Mouse (Mus musculus): Measurements from ENCODE around the gene Atp6v0e2. TPM values are rescaled to one million over a fixed set of nuclear protein-coding genes. Genes with fewer than 3 reads are reported as not detected.

Gene Atp6v0e2
- polyA plus RNA-seq, 2 experiments, result 0.75 to 0.81 TPM

DNA sequence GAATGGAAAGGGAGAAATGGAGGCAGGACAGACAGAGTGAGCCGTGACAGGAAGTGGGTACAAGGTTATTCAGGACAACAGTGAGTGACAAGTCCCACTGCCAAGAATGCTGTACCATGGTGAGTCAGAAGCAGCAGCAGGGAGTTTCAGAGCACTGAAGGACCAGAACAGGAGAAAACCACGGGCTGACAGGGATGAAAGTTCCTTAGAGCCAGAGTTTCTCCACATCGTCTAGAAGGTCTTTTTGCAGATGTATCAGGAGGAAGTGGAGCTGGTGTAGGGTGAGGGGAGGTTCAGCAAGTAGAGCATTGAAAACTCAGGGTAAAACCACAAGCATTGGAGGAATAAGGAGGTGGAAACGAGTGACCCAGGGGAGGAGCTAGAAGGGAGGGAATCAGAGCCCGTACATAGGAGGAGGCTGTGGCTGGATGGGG lies 41.8 kb downstream of the Atp6v0e2 start:
- no peak overlapping the region for H3K27ac ChIP-seq
- no peaks in the 10 kb centered on the region; a peak in 1 of 4 replicates for H3K4me1 ChIP-seq (replicated peaks; ENCODE audit: control insufficient read depth in 2 of 2, insufficient read depth in 2 of 2, low read length in 1 of 2)
- no peaks in the 10 kb centered on the region for H3K36me3 ChIP-seq (replicated peaks; ENCODE audit: control insufficient read depth, insufficient read depth, low read depth)
- H3K9me3 ChIP-seq (ENCODE audit: control insufficient read depth, low read length), result no peaks in the 10 kb centered on the region
- no peak for TF ChIP-seq EP300 (IDR thresholded peaks at IDR 0.05; ENCODE audit: low read depth)
- TF ChIP-seq CTCF (IDR thresholded peaks at IDR 0.05; ENCODE audit: low read depth), result no peak
- WGBS (ENCODE audit: insufficient replicate concordance), result 3% methylated on average over 5 of the region's 5 CpGs
- no peak overlapping the region for H3K4me2 ChIP-seq (ENCODE audit: low read depth)
- no peak overlapping the region for H3K9ac ChIP-seq (replicated peaks)
- no peak overlapping the region for H3K4me3 ChIP-seq (ENCODE audit: insufficient read depth in 1 of 2, low read depth in 2 of 2, low read length in 2 of 2)
- DNase-seq (ENCODE audit: low read depth in 3 of 3, low spot score in 3 of 3), result no peak
- no peak for ATAC-seq (ENCODE audit: insufficient read depth)
- no peaks in the 10 kb centered on the region for H3K27me3 ChIP-seq (ENCODE audit: control insufficient read depth, insufficient read depth, low read length)

DNA sequence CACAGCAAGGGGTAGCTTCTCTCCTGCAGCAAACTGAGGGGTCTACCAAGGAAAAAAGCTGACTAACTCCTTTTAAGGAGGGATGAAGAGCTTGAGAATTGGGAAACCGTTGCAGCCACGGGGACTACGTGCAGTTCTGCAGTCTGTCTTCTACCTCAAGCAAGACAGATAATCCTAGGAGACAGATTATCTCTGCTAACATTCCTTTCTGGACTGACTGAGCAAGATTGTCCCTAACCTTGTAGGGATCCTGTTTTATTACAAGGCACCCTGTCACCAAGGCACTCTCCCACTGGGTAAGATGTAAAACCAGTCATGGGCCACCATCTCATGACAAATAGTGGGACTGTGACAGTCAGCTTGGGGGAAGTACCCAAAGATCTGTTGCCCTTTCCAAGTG lies 43.8 kb downstream of the Atp6v0e2 start:
- H3K9me3 ChIP-seq (ENCODE audit: control insufficient read depth, low read length), result no peaks in the 10 kb centered on the region
- H3K27me3 ChIP-seq (ENCODE audit: control insufficient read depth, insufficient read depth, low read length), result no peaks in the 10 kb centered on the region
- no peak overlapping the region for H3K4me3 ChIP-seq (ENCODE audit: insufficient read depth in 1 of 2, low read depth in 2 of 2, low read length in 2 of 2)
- H3K9ac ChIP-seq (replicated peaks), result no peak overlapping the region
- H3K27ac ChIP-seq, result no peak overlapping the region
- 40% methylated on average over 3 of the region's 3 CpGs for WGBS (ENCODE audit: insufficient replicate concordance)
- no peak overlapping the region for H3K4me2 ChIP-seq (ENCODE audit: low read depth)
- no peaks in the 10 kb centered on the region for H3K36me3 ChIP-seq (replicated peaks; ENCODE audit: control insufficient read depth, insufficient read depth, low read depth)
- H3K4me1 ChIP-seq (replicated peaks; ENCODE audit: control insufficient read depth in 2 of 2, insufficient read depth in 2 of 2, low read length in 1 of 2), result no peaks in the 10 kb centered on the region; a peak in 1 of 4 replicates
- TF ChIP-seq CTCF (IDR thresholded peaks at IDR 0.05; ENCODE audit: low read depth) (no peak), EP300 (IDR thresholded peaks at IDR 0.05; ENCODE audit: low read depth) (no peak)
- no peak for ATAC-seq (ENCODE audit: insufficient read depth)
- DNase-seq (ENCODE audit: low read depth in 3 of 3, low spot score in 3 of 3), result no peak

DNA sequence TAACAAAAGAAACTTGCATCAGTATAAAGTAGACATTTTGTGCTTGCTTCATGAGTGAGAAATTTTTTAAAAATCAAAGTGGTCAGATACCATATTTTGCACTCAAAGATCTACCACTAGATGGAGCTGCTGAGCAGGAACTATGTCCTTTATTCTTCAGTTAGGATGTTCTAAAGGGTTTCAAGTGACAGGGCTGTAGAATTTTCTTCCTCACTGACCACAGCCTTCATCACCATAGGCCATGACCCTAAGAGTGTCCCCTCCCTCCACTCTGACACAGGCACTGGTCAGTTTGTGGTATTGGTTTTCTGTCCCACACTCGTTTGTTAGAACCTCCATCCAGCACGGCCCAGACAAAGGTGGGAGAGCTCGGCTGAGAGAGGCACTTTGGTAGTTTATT lies 44.6 kb downstream of the Atp6v0e2 start:
- Histone ChIP-seq H3K27me3 (ENCODE audit: control insufficient read depth, insufficient read depth, low read length) (no peaks in the 10 kb centered on the region), H3K9ac (replicated peaks) (no peak overlapping the region), H3K36me3 (replicated peaks; ENCODE audit: control insufficient read depth, insufficient read depth, low read depth) (no peaks in the 10 kb centered on the region), H3K27ac (no peak overlapping the region), H3K4me1 (replicated peaks; ENCODE audit: control insufficient read depth in 2 of 2, insufficient read depth in 2 of 2, low read length in 1 of 2) (no peaks in the 10 kb centered on the region; a peak in 1 of 4 replicates), H3K9me3 (ENCODE audit: control insufficient read depth, low read length) (no peaks in the 10 kb centered on the region), H3K4me3 (ENCODE audit: insufficient read depth in 1 of 2, low read depth in 2 of 2, low read length in 2 of 2) (no peak overlapping the region), H3K4me2 (ENCODE audit: low read depth) (no peak overlapping the region)
- ATAC-seq (ENCODE audit: insufficient read depth) (no peak), DNase-seq (ENCODE audit: low read depth in 3 of 3, low spot score in 3 of 3) (peak in 1 of 3 experiments; percentile 36)
- 52% methylated on average over 3 of the region's 3 CpGs for WGBS (ENCODE audit: insufficient replicate concordance)
- TF ChIP-seq EP300 (IDR thresholded peaks at IDR 0.05; ENCODE audit: low read depth), result no peak
- TF ChIP-seq CTCF (IDR thresholded peaks at IDR 0.05; ENCODE audit: low read depth), result peak; percentile 62

DNA sequence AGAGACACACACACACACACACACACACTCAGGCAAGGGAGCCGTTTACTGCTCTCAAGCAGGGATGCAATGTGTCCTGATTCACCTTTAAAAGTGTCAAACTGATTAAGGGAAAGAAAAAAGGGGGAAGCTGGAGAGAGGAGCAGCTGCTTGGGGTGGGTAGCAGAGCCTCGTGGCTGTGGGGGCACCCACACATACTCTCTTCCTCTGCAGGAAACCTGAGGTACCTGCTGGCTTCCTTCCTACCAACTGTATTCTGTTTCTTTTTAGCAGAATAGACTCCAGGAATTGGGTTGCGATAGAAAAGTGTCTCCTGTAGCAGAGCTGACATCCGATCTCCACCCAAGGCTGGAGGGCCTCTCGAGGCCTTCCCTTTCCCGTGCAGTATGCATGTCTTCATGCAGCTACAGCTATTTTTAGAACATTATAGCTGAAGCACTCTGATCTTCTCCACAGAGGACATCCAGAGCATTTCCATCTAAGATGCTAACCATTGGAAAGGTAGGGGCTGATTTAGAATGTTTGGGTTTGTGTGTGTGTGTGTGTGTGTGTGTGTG lies 51.9 kb downstream of the Atp6v0e2 start, which contains the start of gene Gm45021:
Gm45021 (plus strand) TSS at position 417 of the 557 bp plus-strand sequence.
- no peak within 1 kb of the TSS for H3K4me3 ChIP-seq (ENCODE audit: insufficient read depth in 1 of 2, low read depth in 2 of 2, low read length in 2 of 2)
- no peak for ATAC-seq (ENCODE audit: insufficient read depth)
- H3K27ac ChIP-seq, result no peak within 1 kb of the TSS
- H3K4me2 ChIP-seq (ENCODE audit: low read depth), result no peak within 1 kb of the TSS
- DNase-seq (ENCODE audit: low read depth in 3 of 3, low spot score in 3 of 3), result no peak
- H3K36me3 ChIP-seq (replicated peaks; ENCODE audit: control insufficient read depth, insufficient read depth, low read depth), result no peaks in the 10 kb centered on the region
- TF ChIP-seq EP300 (IDR thresholded peaks at IDR 0.05; ENCODE audit: low read depth) (no peak), CTCF (IDR thresholded peaks at IDR 0.05; ENCODE audit: low read depth) (no peak)
- H3K9me3 ChIP-seq (ENCODE audit: control insufficient read depth, low read length), result no peaks in the 10 kb centered on the region
- H3K9ac ChIP-seq (replicated peaks), result no peak within 1 kb of the TSS
- no peaks in the 10 kb centered on the region for H3K27me3 ChIP-seq (ENCODE audit: control insufficient read depth, insufficient read depth, low read length)
- 10% methylated on average over 6 of the region's 6 CpGs for WGBS (ENCODE audit: insufficient replicate concordance)
- 0 out of 4 replicates have a peak, but pooled peaks cover 0 to 2% of the 10 kb centered on the region in 2 experiments for H3K4me1 ChIP-seq (replicated peaks; ENCODE audit: control insufficient read depth in 2 of 2, insufficient read depth in 2 of 2, low read length in 1 of 2)

Other genes starting within 250 kb of the Atp6v0e2 start
- gene Krba1, start 142.0 kb upstream of the Atp6v0e2 start, polyA plus RNA-seq (2012; rRNA removed), result 1.6 and 2.0 TPM in 2 replicates
- 0.94 and 1.0 TPM in 2 replicates for gene Krba1, start 142.0 kb upstream of the Atp6v0e2 start, polyA plus RNA-seq (2014; fragmentation: Nextera tagmentation; extraction: Ambion mirVana)
- gene Zfp467, start 91.8 kb upstream of the Atp6v0e2 start, polyA plus RNA-seq (2012; rRNA removed), result 2.2 and 2.8 TPM in 2 replicates
- 2.3 and 2.9 TPM in 2 replicates for gene Zfp467, start 91.8 kb upstream of the Atp6v0e2 start, polyA plus RNA-seq (2014; fragmentation: Nextera tagmentation; extraction: Ambion mirVana)
- 0.04 and 0.09 TPM in 2 replicates for gene Sspo, start 89.4 kb upstream of the Atp6v0e2 start, polyA plus RNA-seq (2012; rRNA removed)
- not detected in 2 replicates for gene Sspo, start 89.4 kb upstream of the Atp6v0e2 start, polyA plus RNA-seq (2014; fragmentation: Nextera tagmentation; extraction: Ambion mirVana)
- gene Lrrc61, start 17.2 kb downstream of the Atp6v0e2 start, polyA plus RNA-seq (2012; rRNA removed), result 2.8 and 3.0 TPM in 2 replicates
- 1.3 and 1.7 TPM in 2 replicates for gene Lrrc61, start 17.2 kb downstream of the Atp6v0e2 start, polyA plus RNA-seq (2014; fragmentation: Nextera tagmentation; extraction: Ambion mirVana)
- gene Rarres2, start 35.2 kb downstream of the Atp6v0e2 start, polyA plus RNA-seq (2012; rRNA removed), result 11.3 and 12.0 TPM in 2 replicates
- 16.3 and 20.0 TPM in 2 replicates for gene Rarres2, start 35.2 kb downstream of the Atp6v0e2 start, polyA plus RNA-seq (2014; fragmentation: Nextera tagmentation; extraction: Ambion mirVana)
- gene Gm45021, start 52.0 kb downstream of the Atp6v0e2 start, polyA plus RNA-seq (2012; rRNA removed), result not detected in 2 replicates
- gene Gm45021, start 52.0 kb downstream of the Atp6v0e2 start, polyA plus RNA-seq (2014; fragmentation: Nextera tagmentation; extraction: Ambion mirVana), result not detected in 2 replicates
- 7.1 and 7.3 TPM in 2 replicates for gene Repin1, start 56.3 kb downstream of the Atp6v0e2 start, polyA plus RNA-seq (2012; rRNA removed)
- 6.3 and 6.5 TPM in 2 replicates for gene Repin1, start 56.3 kb downstream of the Atp6v0e2 start, polyA plus RNA-seq (2014; fragmentation: Nextera tagmentation; extraction: Ambion mirVana)
- not detected in 2 replicates for gene Gm44965, start 56.3 kb downstream of the Atp6v0e2 start, polyA plus RNA-seq (2012; rRNA removed)
- gene Gm44965, start 56.3 kb downstream of the Atp6v0e2 start, polyA plus RNA-seq (2014; fragmentation: Nextera tagmentation; extraction: Ambion mirVana), result not detected in 2 replicates
- gene Zfp775, start 64.4 kb downstream of the Atp6v0e2 start, polyA plus RNA-seq (2012; rRNA removed), result 1.0 TPM in 2 replicates
- 1.4 and 1.7 TPM in 2 replicates for gene Zfp775, start 64.4 kb downstream of the Atp6v0e2 start, polyA plus RNA-seq (2014; fragmentation: Nextera tagmentation; extraction: Ambion mirVana)
- gene AI854703, start 89.1 kb downstream of the Atp6v0e2 start, polyA plus RNA-seq (2012; rRNA removed), result 0.31 and 0.34 TPM in 2 replicates
- 0.06 and 0.27 TPM in 2 replicates for gene AI854703, start 89.1 kb downstream of the Atp6v0e2 start, polyA plus RNA-seq (2014; fragmentation: Nextera tagmentation; extraction: Ambion mirVana)
- gene Gimap8, start 109.6 kb downstream of the Atp6v0e2 start, polyA plus RNA-seq (2012; rRNA removed), result 0.90 and 1.3 TPM in 2 replicates
- gene Gimap8, start 109.6 kb downstream of the Atp6v0e2 start, polyA plus RNA-seq (2014; fragmentation: Nextera tagmentation; extraction: Ambion mirVana), result 0.17 and 0.18 TPM in 2 replicates
- gene Gimap9, start 138.5 kb downstream of the Atp6v0e2 start, polyA plus RNA-seq (2012; rRNA removed), result 3.9 and 7.2 TPM in 2 replicates
- gene Gimap9, start 138.5 kb downstream of the Atp6v0e2 start, polyA plus RNA-seq (2014; fragmentation: Nextera tagmentation; extraction: Ambion mirVana), result 8.0 and 10.6 TPM in 2 replicates
- 5.0 and 6.2 TPM in 2 replicates for gene Gimap4, start 146.9 kb downstream of the Atp6v0e2 start, polyA plus RNA-seq (2012; rRNA removed)
- 8.3 and 8.8 TPM in 2 replicates for gene Gimap4, start 146.9 kb downstream of the Atp6v0e2 start, polyA plus RNA-seq (2014; fragmentation: Nextera tagmentation; extraction: Ambion mirVana)
- gene Gimap6, start 170.6 kb downstream of the Atp6v0e2 start, polyA plus RNA-seq (2012; rRNA removed), result 2.7 and 4.3 TPM in 2 replicates
- 6.6 and 6.8 TPM in 2 replicates for gene Gimap6, start 170.6 kb downstream of the Atp6v0e2 start, polyA plus RNA-seq (2014; fragmentation: Nextera tagmentation; extraction: Ambion mirVana)
- 0.39 TPM in 1 of 2 replicates, not detected in the other for gene Gm28053, start 181.0 kb downstream of the Atp6v0e2 start, polyA plus RNA-seq (2012; rRNA removed)
- gene Gm28053, start 181.0 kb downstream of the Atp6v0e2 start, polyA plus RNA-seq (2014; fragmentation: Nextera tagmentation; extraction: Ambion mirVana), result 0.48 and 1.0 TPM in 2 replicates
- gene Gimap7, start 181.0 kb downstream of the Atp6v0e2 start, polyA plus RNA-seq (2012; rRNA removed), result 0.06 TPM in 1 of 2 replicates, not detected in the other
- gene Gimap7, start 181.0 kb downstream of the Atp6v0e2 start, polyA plus RNA-seq (2014; fragmentation: Nextera tagmentation; extraction: Ambion mirVana), result 0.10 TPM in 1 of 2 replicates, not detected in the other
- gene Gimap1, start 201.4 kb downstream of the Atp6v0e2 start, polyA plus RNA-seq (2012; rRNA removed), result 1.1 and 1.8 TPM in 2 replicates
- gene Gimap1, start 201.4 kb downstream of the Atp6v0e2 start, polyA plus RNA-seq (2014; fragmentation: Nextera tagmentation; extraction: Ambion mirVana), result 3.2 and 5.5 TPM in 2 replicates
- gene Gimap5, start 208.6 kb downstream of the Atp6v0e2 start, polyA plus RNA-seq (2012; rRNA removed), result 1.8 and 1.9 TPM in 2 replicates
- gene Gimap5, start 208.6 kb downstream of the Atp6v0e2 start, polyA plus RNA-seq (2014; fragmentation: Nextera tagmentation; extraction: Ambion mirVana), result 2.1 and 2.7 TPM in 2 replicates
- gene Gimap3, start 233.2 kb downstream of the Atp6v0e2 start, polyA plus RNA-seq (2012; rRNA removed), result 0.05 and 0.06 TPM in 2 replicates
- not detected in 2 replicates for gene Gimap3, start 233.2 kb downstream of the Atp6v0e2 start, polyA plus RNA-seq (2014; fragmentation: Nextera tagmentation; extraction: Ambion mirVana)